Mouse (Mus musculus) activated CD4-positive, CD25-positive, alpha-beta regulatory T cell (primary cell): ENCODE measurements around the gene Ilkap. TPM values are rescaled to one million over a fixed set of nuclear protein-coding genes. Genes with fewer than 3 reads are reported as not detected.

ENCODE experiments used
- polyA plus RNA-seq, 2 experiments: library from polyadenylated mRNA; unstranded; fragments of 100-300 nt; shearing (Covaris generic); gene quantifications; one replicate each; pipeline ENCODE4 v1.2.1; 2017

Ilkap gene
- 100 to 1,000 TPM; 116 to 150 TPM for polyA plus RNA-seq

DNA sequence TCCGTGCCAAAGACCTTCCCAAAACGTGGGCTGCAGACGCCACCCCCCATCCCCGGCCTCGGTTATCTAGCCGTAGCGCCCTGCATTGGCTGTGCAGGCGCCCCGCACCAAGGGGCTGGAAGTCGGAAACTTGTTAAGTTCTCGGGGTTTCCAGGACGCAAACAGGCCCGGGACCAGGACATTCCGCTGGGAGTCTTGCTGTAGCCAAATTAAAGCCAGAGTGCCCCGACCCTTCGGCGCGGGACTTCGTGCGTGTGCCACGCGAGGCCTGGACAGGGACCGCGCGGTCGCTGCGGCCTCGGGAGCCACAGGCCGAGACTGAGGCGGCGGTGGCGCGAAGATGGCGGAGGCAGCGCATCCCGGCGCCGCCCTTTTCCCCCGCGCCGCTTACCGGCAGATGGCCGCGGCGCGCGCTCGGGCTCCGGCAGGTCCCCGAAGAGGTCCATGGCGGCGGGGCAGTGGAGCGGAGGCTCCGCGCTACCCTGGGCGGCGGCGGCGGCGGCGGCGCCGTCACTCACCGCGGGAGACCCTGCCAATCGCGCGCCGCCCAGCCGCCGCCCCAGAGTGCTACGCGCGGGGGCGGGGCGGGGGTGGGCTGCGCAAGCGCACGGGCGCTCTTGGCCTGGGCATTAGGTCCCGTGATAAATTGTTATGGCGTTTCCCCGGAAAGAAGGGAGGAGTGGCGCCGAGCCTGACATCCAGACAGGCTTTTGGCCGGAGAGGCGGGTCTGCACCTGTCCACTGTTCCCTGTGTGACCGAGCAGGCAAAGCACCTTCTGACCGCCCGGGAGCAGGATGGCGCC is at the start of gene Ilkap:
Gene Ilkap (minus strand): TSS at position 556 of the 803 bp plus-strand sequence.

DNA sequence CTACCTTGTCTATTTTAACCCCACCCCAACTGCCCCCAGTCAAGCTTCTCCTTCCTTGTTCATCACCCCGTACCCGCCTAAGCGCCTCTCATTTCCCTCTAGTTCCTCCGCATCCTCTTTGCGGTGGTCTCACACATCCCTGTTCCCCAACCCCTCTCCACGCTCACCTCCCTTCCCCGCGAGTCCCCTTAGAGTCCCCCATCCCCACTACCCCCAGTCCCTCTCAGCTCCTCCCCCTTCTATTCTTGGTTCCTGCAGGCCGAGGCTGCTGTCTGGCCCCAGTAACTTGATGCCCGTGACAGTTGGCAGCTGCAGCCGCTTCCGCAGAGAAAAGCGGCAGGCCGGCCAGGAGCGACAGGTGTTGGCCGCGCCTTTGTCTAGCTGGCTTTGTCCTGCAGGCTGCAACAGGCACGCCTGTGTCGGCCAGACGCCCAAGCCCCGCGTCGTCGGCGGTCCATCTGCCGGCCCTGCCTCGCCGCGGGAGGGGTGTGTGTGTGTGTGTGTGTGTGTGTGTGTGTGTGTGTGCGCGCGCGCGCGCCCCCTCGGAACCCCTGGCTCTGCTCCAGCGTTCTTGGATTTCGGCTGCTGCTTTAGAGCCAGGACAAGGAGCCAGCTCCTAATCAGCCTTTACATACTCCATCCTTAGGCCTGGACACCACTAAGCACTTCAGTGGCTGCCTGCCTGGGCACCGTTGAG is 15.4 kb upstream of the Ilkap start, which contains the start of gene Hes6:
Gene Hes6 (minus strand): TSS at position 141 of the 697 bp plus-strand sequence.

DNA sequence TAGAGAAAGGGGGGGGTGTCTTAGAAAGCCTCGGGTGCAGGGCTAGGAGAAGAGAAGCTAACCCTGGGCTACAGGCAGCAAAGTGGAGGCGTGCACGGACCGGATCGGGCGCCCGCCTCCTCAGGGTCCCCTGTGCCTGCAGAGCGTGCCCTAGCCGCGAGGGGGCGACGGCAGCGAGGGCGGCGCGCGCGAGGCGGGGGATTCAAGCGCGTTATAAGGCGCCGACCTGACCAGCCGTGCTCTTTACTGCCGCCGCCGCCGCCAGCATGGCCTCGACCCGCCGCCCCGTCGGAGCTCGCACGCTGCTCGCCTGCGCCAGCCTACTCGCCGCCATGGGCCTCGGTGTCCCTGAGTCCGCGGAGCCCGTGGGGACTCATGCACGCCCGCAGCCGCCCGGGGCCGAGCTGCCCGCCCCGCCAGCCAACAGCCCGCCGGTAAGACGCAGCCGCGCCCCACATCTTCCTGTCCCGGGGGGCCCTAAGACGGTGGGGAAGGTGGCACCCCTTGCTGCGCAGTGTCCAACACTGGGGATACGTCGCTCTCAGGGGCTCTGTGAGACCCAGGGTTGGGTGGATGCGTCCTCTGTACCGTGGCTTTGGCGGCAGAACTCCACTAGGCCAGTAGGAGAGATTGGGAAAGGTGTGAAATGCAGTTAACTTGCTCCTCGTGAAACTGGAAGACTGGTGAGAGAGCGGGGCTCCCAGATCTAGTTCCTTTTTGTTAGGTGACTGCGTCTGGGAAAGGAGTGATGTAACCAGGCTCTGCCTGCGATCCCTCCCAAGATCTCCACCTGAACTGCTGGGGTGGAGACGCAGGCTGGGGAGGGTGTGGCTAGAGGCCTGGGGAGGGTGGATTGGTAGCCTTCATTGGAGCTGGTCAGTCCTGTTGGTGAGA is 32.2 kb downstream of the Ilkap start, which contains the start of gene Erfe:
Gene Erfe (plus strand): TSS at position 216 of the 894 bp plus-strand sequence.

DNA sequence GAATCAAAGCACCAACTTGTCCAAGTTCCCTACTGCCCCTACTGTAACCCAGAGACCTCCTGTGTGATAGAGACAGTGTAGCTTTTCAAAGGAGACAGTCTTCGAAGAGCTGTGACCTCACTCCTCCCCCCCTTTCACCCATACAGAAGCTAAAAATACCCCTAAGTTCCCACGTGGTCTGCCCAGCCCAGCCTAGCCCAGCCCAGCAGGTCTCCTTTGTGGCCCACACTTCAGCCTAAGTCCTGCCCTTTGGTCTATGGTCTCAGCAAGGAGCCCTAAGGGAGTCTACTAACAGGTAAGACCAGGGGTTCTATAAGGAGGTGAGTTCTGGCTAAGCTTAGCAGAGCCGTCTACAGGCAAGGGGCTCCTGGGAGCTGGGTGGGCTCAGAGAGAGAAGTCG is 47.8 kb downstream of the Ilkap start, which contains the start of gene Klhl30:
Gene Klhl30 (plus strand): TSS at position 176 of the 400 bp plus-strand sequence.

Other genes with a start within 250 kb of the Ilkap start
- gene Ramp1, start 219.0 kb downstream of the Ilkap start, polyA plus RNA-seq = 10 to 100 TPM; 16.9 to 46.6 TPM
- gene Ube2f, start 148.5 kb downstream of the Ilkap start, polyA plus RNA-seq = 100 to 1,000 TPM in 1 of 2 experiments, 10 to 100 TPM in 1; 75.2 to 104 TPM
- 10 to 100 TPM; 15.0 to 41.7 TPM for gene Scly, start 100.5 kb downstream of the Ilkap start, polyA plus RNA-seq
- under 1 TPM in 1 of 2 experiments, not detected in 1; 0.02 TPM for gene Espnl, start 76.7 kb downstream of the Ilkap start, polyA plus RNA-seq
- not detected for gene Klhl30, start 47.8 kb downstream of the Ilkap start, polyA plus RNA-seq
- under 1 TPM in 1 of 2 experiments, not detected in 1; 0.91 TPM for gene Erfe, start 32.4 kb downstream of the Ilkap start, polyA plus RNA-seq
- gene Hes6, start 15.2 kb upstream of the Ilkap start, polyA plus RNA-seq = 10 to 100 TPM; 76.7 to 81.3 TPM
- 1 to 10 TPM; 2.5 to 3.1 TPM for gene Per2, start 60.5 kb upstream of the Ilkap start, polyA plus RNA-seq
- 1 to 10 TPM; 5.3 to 6.3 TPM for gene Traf3ip1, start 95.8 kb upstream of the Ilkap start, polyA plus RNA-seq
- 1 to 10 TPM; 2.3 to 8.0 TPM for gene Asb1, start 141.7 kb upstream of the Ilkap start, polyA plus RNA-seq